In genomic region chr6:114143544-114143943, GRCm38 (mm10) we compare ENCODE assay signal across 30 mouse cellular contexts. TPM values are rescaled to one million over a fixed set of nuclear protein-coding genes. Genes with fewer than 3 reads are reported as not detected.
A peak's percentile ranks its signal among the peaks of the same experiment; 100 is the strongest.
DNase-seq lines count a peak whose midpoint lies in the region; ATAC-seq and TF ChIP-seq lines count a peak whose summit lies in the region.
"Had no signal": no experiment of that assay in that cellular context is flagged by ENCODE, and none has a peak within 500 bp of the region (broad histone marks: within the 10 kb centered on the region; RNA-seq: fewer than 3 reads in every experiment).

No protein-coding gene starts in this region.

- no peak overlapping the region for H3K4me2 ChIP-seq in hindbrain, postnatal 0 days (ENCODE audit: low read depth, low read length)
- no peak overlapping the region for H3K4me2 ChIP-seq in neural tube, embryonic 15.5 days
- no peak overlapping the region for H3K4me2 ChIP-seq in forebrain, postnatal 0 days (ENCODE audit: low read depth)
- H3K4me2 ChIP-seq in midbrain, postnatal 0 days (ENCODE audit: low read depth, low read length, poor library complexity, severe bottlenecking) = no peak overlapping the region
- H3K4me2 ChIP-seq: embryonic facial prominence, embryonic 13.5 days; heart, embryonic 12.5 days; hindbrain, embryonic 12.5 days; midbrain, embryonic 12.5 days had no signal

- DNase-seq in hindbrain, postnatal 0 days (ENCODE audit: low spot score) = no peak
- DNase-seq in hindbrain, embryonic 10.5 days (ENCODE audit: low spot score) = no peak
- DNase-seq in neural tube, embryonic 10.5 days (ENCODE audit: extremely low spot score, low spot score) = no peak
- peak; percentile 79 for DNase-seq in forebrain, postnatal 0 days
- DNase-seq in midbrain, postnatal 0 days (ENCODE audit: low spot score) = peak; percentile 10
- no peak for DNase-seq in lung, postnatal 10 days
- DNase-seq: B cell, adult 2 months; cerebellum, adult 2 months; cerebellum, postnatal 25 days; gastrocnemius, postnatal 25 days; heart, adult 18-20 months; heart, postnatal 14 days; kidney, adult 8-10 months; kidney, postnatal 10 days; liver, postnatal 0 days; thymus, adult 2 months; thymus, postnatal 4 days had no signal

- no peaks in the 10 kb centered on the region for H3K27me3 ChIP-seq in hindbrain, postnatal 0 days (ENCODE audit: insufficient read depth, low read length)
- peaks cover 5% of the 10 kb centered on the region; the same call in 1 of the 2 replicates for H3K27me3 ChIP-seq in hindbrain, embryonic 10.5 days (ENCODE audit: insufficient read depth, poor library complexity, severe bottlenecking)
- no peaks in the 10 kb centered on the region; the same call in 1 of the 2 replicates for H3K27me3 ChIP-seq in neural tube, embryonic 15.5 days (replicated peaks)
- no peaks in the 10 kb centered on the region for H3K27me3 ChIP-seq in forebrain, postnatal 0 days (ENCODE audit: insufficient read depth, low read length)
- no peaks in the 10 kb centered on the region for H3K27me3 ChIP-seq in midbrain, postnatal 0 days (ENCODE audit: insufficient read depth, low read length)
- H3K27me3 ChIP-seq: embryonic facial prominence, embryonic 13.5 days; hindbrain, embryonic 12.5 days had no signal

- no peak for TF ChIP-seq CTCF in hindbrain, postnatal 0 days (IDR thresholded peaks at IDR 0.05; ENCODE audit: low read depth)
- no peak for TF ChIP-seq CTCF in forebrain, postnatal 0 days (IDR thresholded peaks at IDR 0.05; ENCODE audit: low read depth)
- no peak for TF ChIP-seq CTCF in midbrain, postnatal 0 days (IDR thresholded peaks at IDR 0.05)

- no peaks in the 10 kb centered on the region for H3K9me3 ChIP-seq in hindbrain, postnatal 0 days (ENCODE audit: low read length)
- H3K9me3 ChIP-seq in hindbrain, embryonic 10.5 days = 0 out of 2 replicates have a peak, but pooled peaks cover 8% of the 10 kb centered on the region
- no peaks in the 10 kb centered on the region for H3K9me3 ChIP-seq in neural tube, embryonic 15.5 days (replicated peaks)
- no peaks in the 10 kb centered on the region for H3K9me3 ChIP-seq in forebrain, postnatal 0 days (ENCODE audit: low read length)
- no peaks in the 10 kb centered on the region for H3K9me3 ChIP-seq in midbrain, postnatal 0 days (ENCODE audit: low read length)
- H3K9me3 ChIP-seq: embryonic facial prominence, embryonic 13.5 days; heart, embryonic 12.5 days; hindbrain, embryonic 12.5 days; midbrain, embryonic 12.5 days had no signal

- no peak overlapping the region; the same call in 1 of the 2 replicates for H3K27ac ChIP-seq in hindbrain, postnatal 0 days
- H3K27ac ChIP-seq in hindbrain, embryonic 10.5 days = no peak overlapping the region
- 0 out of 2 replicates have a peak overlapping the region, but pooled peaks have one; percentile 5 for H3K27ac ChIP-seq in neural tube, embryonic 15.5 days (replicated peaks)
- H3K27ac ChIP-seq in forebrain, postnatal 0 days (ENCODE audit: low read depth, low read length) = peak overlapping the region; percentile 79
- no peak overlapping the region for H3K27ac ChIP-seq in midbrain, postnatal 0 days (ENCODE audit: low read depth, low read length)
- H3K27ac ChIP-seq: embryonic facial prominence, embryonic 13.5 days; hindbrain, embryonic 12.5 days; midbrain, embryonic 12.5 days; stomach, postnatal 0 days had no signal

- no peak overlapping the region for H3K9ac ChIP-seq in hindbrain, postnatal 0 days (replicated peaks; ENCODE audit: low read length)
- H3K9ac ChIP-seq in neural tube, embryonic 15.5 days (replicated peaks) = no peak overlapping the region
- H3K9ac ChIP-seq in forebrain, postnatal 0 days = no peak overlapping the region
- H3K9ac ChIP-seq in midbrain, postnatal 0 days (replicated peaks; ENCODE audit: low read length, poor library complexity, severe bottlenecking) = no peak overlapping the region
- H3K9ac ChIP-seq: embryonic facial prominence, embryonic 13.5 days; heart, embryonic 12.5 days; hindbrain, embryonic 12.5 days; liver, postnatal 0 days; midbrain, embryonic 12.5 days had no signal

- peak; percentile 34; the same call in 1 of the 2 replicates for ATAC-seq in hindbrain, postnatal 0 days
- no peak for ATAC-seq in neural tube, embryonic 15.5 days (ENCODE audit: low FRiP score)
- ATAC-seq in forebrain, postnatal 0 days = peak; percentile 91
- no peak for ATAC-seq in midbrain, postnatal 0 days (ENCODE audit: low FRiP score)
- ATAC-seq: liver, postnatal 0 days; lung, postnatal 0 days; Patski had no signal

- H3K4me1 ChIP-seq in hindbrain, postnatal 0 days (ENCODE audit: insufficient read depth, low read length) = peaks cover 5% of the 10 kb centered on the region; the same call in 1 of the 2 replicates
- peaks cover 16% of the 10 kb centered on the region for H3K4me1 ChIP-seq in hindbrain, embryonic 10.5 days (replicated peaks)
- 0 out of 2 replicates have a peak, but pooled peaks cover 13% of the 10 kb centered on the region for H3K4me1 ChIP-seq in neural tube, embryonic 15.5 days
- peaks cover 20% of the 10 kb centered on the region for H3K4me1 ChIP-seq in forebrain, postnatal 0 days (ENCODE audit: insufficient read depth)
- H3K4me1 ChIP-seq in midbrain, postnatal 0 days (ENCODE audit: insufficient read depth, low read length) = no peaks in the 10 kb centered on the region
- H3K4me1 ChIP-seq: embryonic facial prominence, embryonic 13.5 days; heart, embryonic 12.5 days had no signal

- no peak overlapping the region for H3K4me3 ChIP-seq in hindbrain, postnatal 0 days (ENCODE audit: low read length)
- no peak overlapping the region for H3K4me3 ChIP-seq in hindbrain, embryonic 10.5 days
- no peak overlapping the region for H3K4me3 ChIP-seq in neural tube, embryonic 15.5 days (replicated peaks)
- no peak overlapping the region for H3K4me3 ChIP-seq in forebrain, postnatal 0 days (ENCODE audit: low read depth, low read length)
- no peak overlapping the region for H3K4me3 ChIP-seq in midbrain, postnatal 0 days (ENCODE audit: low read depth, low read length)
- H3K4me3 ChIP-seq: embryonic facial prominence, embryonic 13.5 days; erythroblast, embryonic 14.5 days; heart, embryonic 12.5 days; hindbrain, embryonic 12.5 days; midbrain, embryonic 12.5 days had no signal

- WGBS in hindbrain, postnatal 0 days = 24% methylated on average over 2 of the region's 2 CpGs
- WGBS in hindbrain, embryonic 10.5 days = 52% methylated on average over 2 of the region's 2 CpGs
- 39% methylated on average over 2 of the region's 2 CpGs for WGBS in neural tube, embryonic 15.5 days
- WGBS in forebrain, postnatal 0 days = 23% methylated on average over 2 of the region's 2 CpGs
- 18% methylated on average over 2 of the region's 2 CpGs for WGBS in midbrain, postnatal 0 days

- H3K36me3 ChIP-seq in hindbrain, postnatal 0 days (ENCODE audit: insufficient read depth, low read length) = no peaks in the 10 kb centered on the region; the same call in 1 of the 2 replicates
- H3K36me3 ChIP-seq in hindbrain, embryonic 10.5 days = no peaks in the 10 kb centered on the region
- peaks cover 8% of the 10 kb centered on the region for H3K36me3 ChIP-seq in neural tube, embryonic 15.5 days
- H3K36me3 ChIP-seq in forebrain, postnatal 0 days (ENCODE audit: insufficient read depth) = peaks cover 4% of the 10 kb centered on the region; the same call in 1 of the 2 replicates
- peaks cover 4% of the 10 kb centered on the region; the same call in 1 of the 2 replicates for H3K36me3 ChIP-seq in midbrain, postnatal 0 days (ENCODE audit: insufficient read depth, low read length)
- H3K36me3 ChIP-seq: embryonic facial prominence, embryonic 13.5 days; G1E; heart, embryonic 12.5 days; hindbrain, embryonic 12.5 days; midbrain, embryonic 12.5 days had no signal

RNA-seq across cellular contexts. Expression of gene Slc6a11, which starts 12.5 kb away (rescaled TPM):
- total RNA-seq in hindbrain, postnatal 0 days (2014; rRNA removed) = 292 and 308 TPM in 2 replicates
- 152 and 154 TPM in 2 replicates for polyA plus RNA-seq in hindbrain, postnatal 0 days (2015; fragmentation: Nextera tagmentation; extraction: Ambion mirVana)
- 0.35 and 0.47 TPM in 2 replicates for polyA plus RNA-seq in hindbrain, embryonic 10.5 days (2016; fragmentation: Nextera tagmentation; extraction: Ambion mirVana)
- 104 and 111 TPM in 2 replicates for polyA plus RNA-seq in neural tube, embryonic 15.5 days (2015; fragmentation: Nextera tagmentation; extraction: Ambion mirVana)
- total RNA-seq in forebrain, postnatal 0 days (2014; rRNA removed) = 64.4 and 86.9 TPM in 2 replicates
- 45.6 and 62.9 TPM in 2 replicates for polyA plus RNA-seq in forebrain, postnatal 0 days (2015; fragmentation: Nextera tagmentation; extraction: Ambion mirVana)
- total RNA-seq in midbrain, postnatal 0 days (2014; rRNA removed) = 162 and 233 TPM in 2 replicates
- polyA plus RNA-seq in midbrain, postnatal 0 days (2015; fragmentation: Nextera tagmentation; extraction: Ambion mirVana) = 109 and 115 TPM in 2 replicates
- total RNA-seq: CH12.LX; heart, adult 18-20 months; heart, postnatal 14 days; liver, adult 2 months; neutrophil, adult 5-6 weeks had no signal
- polyA plus RNA-seq: erythroblast, embryonic 14.5 days; G1E; heart, embryonic 12.5 days; liver, adult 2 months; lung, postnatal 0 days; Patski had no signal

Comparison
In these comparisons a context has a peak if more than half of its experiments do, and no peak if none do; other contexts are left out.
1. RNA of gene Slc6a11, which starts 12.5 kb away (polyA plus RNA-seq): 152 to 154 TPM in hindbrain, postnatal 0 days, 104 to 111 TPM in neural tube, embryonic 15.5 days, 109 to 115 TPM in midbrain, postnatal 0 days and 45.6 to 62.9 TPM in forebrain, postnatal 0 days; 0.35 to 0.47 TPM in hindbrain, embryonic 10.5 days; every median in the first group is over 10 times any median in the second.
2. ATAC-seq: peak in hindbrain, postnatal 0 days (single experiment) and forebrain, postnatal 0 days (single experiment); none in neural tube, embryonic 15.5 days (single experiment) and midbrain, postnatal 0 days (single experiment).
3. DNase-seq: peak in forebrain, postnatal 0 days (single experiment) and midbrain, postnatal 0 days (single experiment); none in hindbrain, postnatal 0 days (single experiment), hindbrain, embryonic 10.5 days (single experiment), neural tube, embryonic 10.5 days (single experiment) and lung, postnatal 10 days (single experiment).
4. H3K27ac ChIP-seq: peak in neural tube, embryonic 15.5 days (single experiment) and forebrain, postnatal 0 days (single experiment); none in hindbrain, postnatal 0 days (single experiment), hindbrain, embryonic 10.5 days (single experiment) and midbrain, postnatal 0 days (single experiment).